Mouse (Mus musculus): ENCODE data around the gene Wrap53. TPM values are rescaled to one million over a fixed set of nuclear protein-coding genes. Genes with fewer than 3 reads are reported as not detected.

The Wrap53 gene
- polyA plus RNA-seq, 1 experiment from 2014 or later, result 13.8 TPM

DNA sequence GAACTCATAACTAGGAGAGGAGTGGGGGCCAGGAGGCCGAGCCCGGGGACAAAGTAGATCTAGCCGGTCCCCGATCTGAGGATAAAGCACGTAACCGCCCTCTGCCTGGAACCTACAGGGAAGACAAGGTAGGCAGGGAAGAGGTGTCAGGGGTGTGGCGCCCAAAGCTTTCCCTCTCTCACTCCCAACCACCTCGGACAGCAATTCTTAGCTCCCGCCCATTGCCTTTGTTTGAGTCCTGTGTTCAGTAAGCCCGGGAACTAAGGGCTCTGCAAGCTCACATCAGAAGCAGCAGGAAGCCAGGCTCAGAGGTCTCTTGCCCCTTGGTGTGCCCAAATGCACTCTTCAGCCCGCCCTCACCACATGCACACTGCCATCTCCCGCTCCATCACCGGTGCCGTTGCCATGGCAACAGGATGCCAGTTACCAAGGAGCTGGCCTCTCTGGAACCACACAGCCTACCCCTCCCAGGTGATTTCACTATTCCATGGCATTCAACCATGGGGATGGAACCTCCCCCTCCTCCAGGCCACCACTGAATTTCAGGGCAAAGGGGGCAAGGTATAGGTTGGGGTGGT lies 22.6 kb downstream of the Wrap53 start:
- no peak for TF ChIP-seq CTCF (IDR thresholded peaks at IDR 0.05)
- TF ChIP-seq EP300 (IDR thresholded peaks at IDR 0.05), result no peak
- ATAC-seq (no peak), DNase-seq (ENCODE audit: low spot score) (no peak)
- Histone ChIP-seq H3K27ac (ENCODE audit: low read length) (no peak overlapping the region), H3K9me3 (ENCODE audit: low read length) (no peaks in the 10 kb centered on the region), H3K36me3 (ENCODE audit: insufficient read depth, low read length) (no peaks in the 10 kb centered on the region), H3K27me3 (replicated peaks; ENCODE audit: insufficient read depth, low read length) (no peaks in the 10 kb centered on the region), H3K4me3 (ENCODE audit: low read depth, low read length) (no peak overlapping the region), H3K9ac (replicated peaks; ENCODE audit: low read depth) (no peak overlapping the region), H3K4me1 (ENCODE audit: insufficient read depth, low read depth, low read length) (no peaks in the 10 kb centered on the region), H3K4me2 (replicated peaks; ENCODE audit: low read depth, low read length) (no peak overlapping the region)
- WGBS, result 49% methylated on average over 14 of the region's 14 CpGs

DNA sequence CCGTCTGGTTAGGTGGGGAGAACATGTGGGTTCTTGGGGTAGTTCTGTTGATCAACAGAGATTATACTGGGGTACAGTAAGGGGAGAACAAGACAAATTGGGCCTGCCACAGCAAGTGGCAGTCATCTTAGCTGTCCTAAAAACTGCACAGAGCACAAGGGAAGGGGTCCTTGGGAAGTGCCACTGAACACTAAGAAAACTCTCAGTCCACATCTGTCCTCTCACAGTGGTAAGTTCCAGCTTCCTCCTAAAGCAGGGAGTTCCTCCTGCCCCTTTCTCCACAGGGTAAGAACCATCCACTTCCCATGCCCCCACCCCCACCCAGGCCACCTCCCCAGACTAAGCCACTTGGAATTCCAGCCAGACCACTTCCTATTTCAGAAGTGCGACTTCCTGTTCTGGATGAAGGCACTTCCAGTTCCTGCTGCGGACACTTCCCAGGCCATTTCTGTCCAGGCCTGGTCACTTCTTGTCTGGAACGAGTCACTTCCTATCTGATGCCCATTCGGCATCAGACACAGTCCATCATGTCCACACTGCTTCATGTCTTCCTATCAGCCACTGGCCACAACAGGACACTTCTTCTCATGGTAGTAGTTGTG lies 25.4 kb downstream of the Wrap53 start:
- Histone ChIP-seq H3K27ac (ENCODE audit: low read length) (no peak overlapping the region), H3K4me1 (ENCODE audit: insufficient read depth, low read depth, low read length) (no peaks in the 10 kb centered on the region), H3K9me3 (ENCODE audit: low read length) (no peaks in the 10 kb centered on the region), H3K9ac (replicated peaks; ENCODE audit: low read depth) (no peak overlapping the region), H3K4me2 (replicated peaks; ENCODE audit: low read depth, low read length) (no peak overlapping the region), H3K36me3 (ENCODE audit: insufficient read depth, low read length) (no peaks in the 10 kb centered on the region), H3K4me3 (ENCODE audit: low read depth, low read length) (no peak overlapping the region), H3K27me3 (replicated peaks; ENCODE audit: insufficient read depth, low read length) (no peaks in the 10 kb centered on the region)
- 43% methylated on average over 5 of the region's 5 CpGs for WGBS
- TF ChIP-seq CTCF (IDR thresholded peaks at IDR 0.05) (no peak), EP300 (IDR thresholded peaks at IDR 0.05) (no peak)
- peak; percentile 40 for ATAC-seq
- peak; percentile 24 for DNase-seq (ENCODE audit: low spot score)

- no peaks in the 10 kb centered on the region for H3K4me1 ChIP-seq (ENCODE audit: insufficient read depth, low read depth, low read length)
- DNase-seq (ENCODE audit: low spot score) (no peak), ATAC-seq (no peak)
- no peaks in the 10 kb centered on the region for H3K9me3 ChIP-seq (ENCODE audit: low read length)
- H3K4me2 ChIP-seq (replicated peaks; ENCODE audit: low read depth, low read length), result no peak overlapping the region
- H3K27ac ChIP-seq (ENCODE audit: low read length), result no peak overlapping the region
- no peaks in the 10 kb centered on the region for H3K27me3 ChIP-seq (replicated peaks; ENCODE audit: insufficient read depth, low read length)
- H3K4me3 ChIP-seq (ENCODE audit: low read depth, low read length), result no peak overlapping the region
- H3K9ac ChIP-seq (replicated peaks; ENCODE audit: low read depth), result no peak overlapping the region
- TF ChIP-seq EP300 (IDR thresholded peaks at IDR 0.05), result no peak
- no peak for TF ChIP-seq CTCF (IDR thresholded peaks at IDR 0.05)
- no peaks in the 10 kb centered on the region for H3K36me3 ChIP-seq (ENCODE audit: insufficient read depth, low read length)
- 25% methylated on average over 2 of the region's 2 CpGs for WGBS
Measured at GRCm38 (mm10) chr11:69553341-69553721, 26.7 kb downstream of the Wrap53 start.

GRCm38 (mm10) chr11:69552622-69553340 lies 27.3 kb downstream of the Wrap53 start:
- Histone ChIP-seq H3K36me3 (ENCODE audit: insufficient read depth, low read length) (no peaks in the 10 kb centered on the region), H3K4me1 (ENCODE audit: insufficient read depth, low read depth, low read length) (no peaks in the 10 kb centered on the region), H3K4me3 (ENCODE audit: low read depth, low read length) (no peak overlapping the region), H3K4me2 (replicated peaks; ENCODE audit: low read depth, low read length) (no peak overlapping the region), H3K9me3 (ENCODE audit: low read length) (no peaks in the 10 kb centered on the region), H3K27me3 (replicated peaks; ENCODE audit: insufficient read depth, low read length) (no peaks in the 10 kb centered on the region), H3K27ac (ENCODE audit: low read length) (no peak overlapping the region), H3K9ac (replicated peaks; ENCODE audit: low read depth) (no peak overlapping the region)
- WGBS, result 24% methylated on average over 14 of the region's 14 CpGs
- DNase-seq (ENCODE audit: low spot score) (no peak), ATAC-seq (no peak)
- TF ChIP-seq EP300 (IDR thresholded peaks at IDR 0.05) (no peak), CTCF (IDR thresholded peaks at IDR 0.05) (no peak)

DNA sequence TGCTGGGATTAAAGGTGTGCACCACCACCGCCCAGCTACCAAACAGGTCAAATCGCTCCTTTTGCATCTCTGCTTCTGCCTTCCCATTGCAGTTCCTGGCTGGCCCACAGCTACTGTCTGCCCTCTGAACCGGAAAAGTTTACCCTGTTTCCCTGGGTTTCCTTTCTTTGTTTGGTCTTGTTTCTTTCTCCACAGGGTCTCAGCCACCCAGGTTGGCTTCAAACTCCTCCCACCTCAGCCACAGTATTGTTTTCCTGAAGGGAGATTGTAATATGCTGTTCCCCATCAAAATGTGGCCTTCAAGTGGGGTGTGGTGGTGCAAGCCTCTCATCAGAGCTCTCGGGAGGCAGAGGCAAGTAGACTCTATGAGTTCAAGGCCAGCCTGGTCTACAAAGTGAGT lies 28.7 kb downstream of the Wrap53 start:
- no peaks in the 10 kb centered on the region for H3K36me3 ChIP-seq (ENCODE audit: insufficient read depth, low read length)
- DNase-seq (ENCODE audit: low spot score) (no peak), ATAC-seq (no peak)
- H3K4me1 ChIP-seq (ENCODE audit: insufficient read depth, low read depth, low read length), result 0 out of 2 replicates have a peak, but pooled peaks cover 3% of the 10 kb centered on the region
- H3K9ac ChIP-seq (replicated peaks; ENCODE audit: low read depth), result no peak overlapping the region
- 50% methylated on average over 4 of the region's 4 CpGs for WGBS
- no peak for TF ChIP-seq EP300 (IDR thresholded peaks at IDR 0.05)
- no peak for TF ChIP-seq CTCF (IDR thresholded peaks at IDR 0.05)
- H3K4me3 ChIP-seq (ENCODE audit: low read depth, low read length), result no peak overlapping the region
- no peak overlapping the region for H3K4me2 ChIP-seq (replicated peaks; ENCODE audit: low read depth, low read length)
- H3K27me3 ChIP-seq (replicated peaks; ENCODE audit: insufficient read depth, low read length), result no peaks in the 10 kb centered on the region
- no peak overlapping the region for H3K27ac ChIP-seq (ENCODE audit: low read length)
- H3K9me3 ChIP-seq (ENCODE audit: low read length), result no peaks in the 10 kb centered on the region

DNA sequence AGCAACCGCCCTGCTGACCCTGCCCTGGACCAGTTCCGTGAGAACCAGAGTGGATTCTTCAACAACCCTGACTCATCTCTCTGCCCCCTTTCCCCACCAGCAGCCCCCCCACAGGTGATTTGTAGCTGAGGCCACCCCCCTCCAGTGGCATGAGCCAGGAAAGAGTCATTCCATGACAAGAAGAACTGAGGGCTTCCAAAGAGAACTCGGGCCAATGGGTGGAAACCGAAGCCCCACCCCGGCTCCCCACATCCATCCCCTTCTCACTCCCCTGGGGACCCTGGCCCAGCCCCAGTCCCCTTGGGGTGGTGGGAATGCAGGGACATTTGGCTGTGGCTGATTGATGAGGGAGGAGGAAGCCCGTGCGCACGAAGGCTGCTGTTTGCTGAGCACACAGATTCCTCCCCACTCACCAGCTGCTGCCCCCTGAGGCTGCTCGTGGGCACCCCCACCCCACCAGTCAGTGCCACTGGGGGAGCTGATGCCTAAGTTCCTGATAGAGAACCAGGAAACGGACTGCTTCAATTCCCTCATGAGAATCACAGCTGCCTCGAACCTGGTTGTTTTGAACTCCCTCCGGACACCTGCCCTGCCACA lies 30.9 kb downstream of the Wrap53 start, which contains the start of gene Dnah2:
Gene Dnah2 (minus strand): TSS at position 51 of the 597 bp plus-strand sequence.
- Histone ChIP-seq H3K27ac (ENCODE audit: low read length) (no peak within 1 kb of the TSS), H3K36me3 (ENCODE audit: insufficient read depth, low read length) (no peaks in the 10 kb centered on the region), H3K4me3 (ENCODE audit: low read depth, low read length) (no peak within 1 kb of the TSS), H3K4me1 (ENCODE audit: insufficient read depth, low read depth, low read length) (0 out of 2 replicates have a peak, but pooled peaks cover 3% of the 10 kb centered on the region), H3K27me3 (replicated peaks; ENCODE audit: insufficient read depth, low read length) (no peaks in the 10 kb centered on the region), H3K4me2 (replicated peaks; ENCODE audit: low read depth, low read length) (no peak within 1 kb of the TSS), H3K9ac (replicated peaks; ENCODE audit: low read depth) (no peak within 1 kb of the TSS), H3K9me3 (ENCODE audit: low read length) (no peaks in the 10 kb centered on the region)
- 30% methylated on average over 10 of the region's 12 CpGs for WGBS
- DNase-seq (ENCODE audit: low spot score) (no peak), ATAC-seq (no peak)
- TF ChIP-seq EP300 (IDR thresholded peaks at IDR 0.05), result no peak
- no peak for TF ChIP-seq CTCF (IDR thresholded peaks at IDR 0.05)

Data from lung, postnatal 0 days (tissue).